Mouse (Mus musculus): ENCODE measurements around the gene Chd3. TPM values are rescaled to one million over a fixed set of nuclear protein-coding genes. Genes with fewer than 3 reads are reported as not detected.

The Chd3 gene
- total RNA-seq, 2 experiments from 2014 or later = 45.4 to 47.4 TPM

GRCm38 (mm10) chr11:69369990-69370816, 997 bp upstream of the Chd3 start:
- intact Hi-C loops (cut with DNase I) = loop anchor here (2.0 kb wide), 1 partner anchor 45 kb away; no protein-coding TSS in a partner anchor
- no peak for DNase-seq

GRCm38 (mm10) chr11:69368356-69369214, 621 bp downstream of the Chd3 start:
- DNase-seq = peak; percentile 58 to 71
- intact Hi-C loops (cut with DNase I) = loop anchor here (2.0 kb wide), 1 partner anchor 44 kb away; no protein-coding TSS in a partner anchor

GRCm38 (mm10) chr11:69367616-69368355, 1.4 kb downstream of the Chd3 start:
- intact Hi-C loops (cut with DNase I) = loop anchor here (2.0 kb wide), 1 partner anchor 43 kb away; no protein-coding TSS in a partner anchor

GRCm38 (mm10) chr11:69366855-69367615, 2.2 kb downstream of the Chd3 start:
- DNase-seq = peak in 1 of 2 experiments; percentile 26
- intact Hi-C loops (cut with DNase I) = no loop called here

More at GRCm38 (mm10) chr11:69367616-69368355, 1.4 kb downstream of the Chd3 start:
- peak in 1 of 2 experiments; percentile 29 for DNase-seq

- intact Hi-C loops (cut with DNase I) = no loop called here
These were observed 2.9 kb downstream of the Chd3 start for GRCm38 (mm10) chr11:69366157-69366854.

GRCm38 (mm10) chr11:69365722-69366121, 3.5 kb downstream of the Chd3 start:
- no peak for DNase-seq
- intact Hi-C loops (cut with DNase I) = loop anchor here (2.0 kb wide), 2 partner anchors 23 to 25 kb away; partner anchors contain the start of gene Rnf227

More at GRCm38 (mm10) chr11:69366157-69366854, 2.9 kb downstream of the Chd3 start:
- DNase-seq = peak; percentile 96

- intact Hi-C loops (cut with DNase I) = loop anchor here (2.0 kb wide), 2 partner anchors 24 kb away; partner anchors contain the start of gene Rnf227
- peak; percentile 95 to 98 for DNase-seq
These were observed 4.3 kb downstream of the Chd3 start for GRCm38 (mm10) chr11:69364910-69365309.

- intact Hi-C loops (cut with DNase I) = loop anchor here (2.0 kb wide), 2 partner anchors 24 kb away; partner anchors contain the start of gene Rnf227
- DNase-seq = no peak
These were observed 4.8 kb downstream of the Chd3 start for GRCm38 (mm10) chr11:69364376-69364775.

- no peak for DNase-seq
- intact Hi-C loops (cut with DNase I) = no loop called here
These were observed 6.7 kb downstream of the Chd3 start for GRCm38 (mm10) chr11:69362479-69362878.

- DNase-seq = no peak
- intact Hi-C loops (cut with DNase I) = no loop called here
These were observed 7.2 kb downstream of the Chd3 start for GRCm38 (mm10) chr11:69362021-69362420.

GRCm38 (mm10) chr11:69357690-69358089, 11.5 kb downstream of the Chd3 start:
- DNase-seq = no peak
- intact Hi-C loops (cut with DNase I) = no loop called here

GRCm38 (mm10) chr11:69356544-69356943, 12.7 kb downstream of the Chd3 start:
- intact Hi-C loops (cut with DNase I) = no loop called here
- DNase-seq = no peak

GRCm38 (mm10) chr11:69346441-69346840, 22.8 kb downstream of the Chd3 start:
- DNase-seq = no peak
- intact Hi-C loops (cut with DNase I) = no loop called here

- peak; percentile 74 to 76 for DNase-seq
- intact Hi-C loops (cut with DNase I) = loop anchor here (2.0 kb wide), 1 partner anchor 24 kb away; no protein-coding TSS in a partner anchor
These were observed 28.8 kb downstream of the Chd3 start, which contains the start of gene Rnf227 for GRCm38 (mm10) chr11:69340161-69341131. Rnf227 (plus strand) TSS chr11:69340461.

GRCm38 (mm10) chr11:69334796-69335195, 34.4 kb downstream of the Chd3 start:
- intact Hi-C loops (cut with DNase I) = loop anchor here (5.0 kb wide), 1 partner anchor 67 kb away; no protein-coding TSS in a partner anchor
- DNase-seq = no peak

GRCm38 (mm10) chr11:69333922-69334321, 35.3 kb downstream of the Chd3 start:
- no peak for DNase-seq
- intact Hi-C loops (cut with DNase I) = loop anchor here (2.0 to 5.0 kb wide), 2 partner anchors 57 to 67 kb away; no protein-coding TSS in a partner anchor

GRCm38 (mm10) chr11:69332713-69333253, 36.4 kb downstream of the Chd3 start:
- DNase-seq = no peak
- intact Hi-C loops (cut with DNase I) = loop anchor here (2.0 to 5.0 kb wide), 2 partner anchors 58 to 65 kb away; no protein-coding TSS in a partner anchor
